Mouse (Mus musculus): Measurements from ENCODE around the gene Ly86. TPM values are rescaled to one million over a fixed set of nuclear protein-coding genes. Genes with fewer than 3 reads are reported as not detected.

Gene Ly86
- polyA plus RNA-seq, 1 experiment from 2014 or later = 6.8 TPM

DNA sequence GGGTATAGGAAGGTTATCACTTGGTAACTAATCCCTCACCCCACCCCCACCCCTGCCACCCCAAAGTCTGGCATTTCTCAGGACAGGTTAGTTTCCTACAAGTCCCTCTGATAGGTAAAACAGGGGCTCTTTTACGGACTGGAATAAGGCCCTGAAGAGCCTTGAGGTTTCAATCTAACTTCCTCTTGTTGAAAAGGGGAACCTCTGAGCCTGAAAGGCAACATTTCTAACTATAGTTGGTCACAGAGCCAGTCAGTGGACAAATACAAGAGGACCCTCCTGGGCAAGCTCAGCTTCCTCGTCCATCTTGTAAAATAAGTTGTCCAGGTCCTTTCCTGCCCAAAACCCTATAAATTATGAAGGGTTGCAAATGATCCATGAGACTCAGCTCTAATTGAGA is 11.5 kb downstream of the Ly86 start:
- no peak overlapping the region for H3K4me2 ChIP-seq (ENCODE audit: low read length)
- no peaks in the 10 kb centered on the region for H3K9me3 ChIP-seq (replicated peaks; ENCODE audit: low read length)
- H3K27me3 ChIP-seq (ENCODE audit: insufficient read depth, low read length) = no peaks in the 10 kb centered on the region
- H3K36me3 ChIP-seq (ENCODE audit: insufficient read depth, low read length) = no peaks in the 10 kb centered on the region
- H3K4me1 ChIP-seq (replicated peaks; ENCODE audit: insufficient read depth, low read length) = no peaks in the 10 kb centered on the region
- H3K27ac ChIP-seq = no peak overlapping the region
- ATAC-seq (replicated peaks; ENCODE audit: low FRiP score, low read depth) (no peak), DNase-seq (ENCODE audit: low spot score) (no peak)
- H3K9ac ChIP-seq (ENCODE audit: low read depth, low read length) = no peak overlapping the region
- H3K4me3 ChIP-seq (replicated peaks; ENCODE audit: low read depth, low read length) = no peak overlapping the region
- 69% methylated on average over 2 of the region's 2 CpGs for WGBS
- TF ChIP-seq CTCF (IDR thresholded peaks at IDR 0.05; ENCODE audit: low read depth) = no peak

GRCm38 (mm10) chr13:37358112-37358511 is 13.1 kb downstream of the Ly86 start:
- H3K4me3 ChIP-seq (replicated peaks; ENCODE audit: low read depth, low read length) = no peak overlapping the region
- no peak for DNase-seq (ENCODE audit: low spot score)

GRCm38 (mm10) chr13:37361249-37361648 is 16.2 kb downstream of the Ly86 start:
- Histone ChIP-seq H3K36me3 (ENCODE audit: insufficient read depth, low read length) (no peaks in the 10 kb centered on the region), H3K4me3 (replicated peaks; ENCODE audit: low read depth, low read length) (no peak overlapping the region), H3K9me3 (replicated peaks; ENCODE audit: low read length) (no peaks in the 10 kb centered on the region), H3K27me3 (ENCODE audit: insufficient read depth, low read length) (no peaks in the 10 kb centered on the region), H3K9ac (ENCODE audit: low read depth, low read length) (no peak overlapping the region), H3K4me1 (replicated peaks; ENCODE audit: insufficient read depth, low read length) (no peaks in the 10 kb centered on the region), H3K4me2 (ENCODE audit: low read length) (no peak overlapping the region), H3K27ac (no peak overlapping the region)
- TF ChIP-seq CTCF (IDR thresholded peaks at IDR 0.05; ENCODE audit: low read depth) = no peak
- ATAC-seq (replicated peaks; ENCODE audit: low FRiP score, low read depth) (no peak), DNase-seq (ENCODE audit: low spot score) (no peak)
- 66% methylated on average over 1 of the region's 1 CpGs for WGBS

More at GRCm38 (mm10) chr13:37358112-37358511, 13.1 kb downstream of the Ly86 start:
- H3K27ac ChIP-seq = no peak overlapping the region
- WGBS = 83% methylated on average over 2 of the region's 2 CpGs
- no peak overlapping the region for H3K9ac ChIP-seq (ENCODE audit: low read depth, low read length)
- H3K27me3 ChIP-seq (ENCODE audit: insufficient read depth, low read length) = no peaks in the 10 kb centered on the region
- H3K4me1 ChIP-seq (replicated peaks; ENCODE audit: insufficient read depth, low read length) = no peaks in the 10 kb centered on the region
- no peaks in the 10 kb centered on the region for H3K36me3 ChIP-seq (ENCODE audit: insufficient read depth, low read length)
- no peak for TF ChIP-seq CTCF (IDR thresholded peaks at IDR 0.05; ENCODE audit: low read depth)
- H3K4me2 ChIP-seq (ENCODE audit: low read length) = no peak overlapping the region
- no peaks in the 10 kb centered on the region for H3K9me3 ChIP-seq (replicated peaks; ENCODE audit: low read length)
- ATAC-seq (replicated peaks; ENCODE audit: low FRiP score, low read depth) = no peak

- Histone ChIP-seq H3K4me3 (replicated peaks; ENCODE audit: low read depth, low read length) (no peak overlapping the region), H3K27ac (no peak overlapping the region), H3K36me3 (ENCODE audit: insufficient read depth, low read length) (no peaks in the 10 kb centered on the region), H3K27me3 (ENCODE audit: insufficient read depth, low read length) (no peaks in the 10 kb centered on the region), H3K9me3 (replicated peaks; ENCODE audit: low read length) (no peaks in the 10 kb centered on the region), H3K4me1 (replicated peaks; ENCODE audit: insufficient read depth, low read length) (no peaks in the 10 kb centered on the region), H3K9ac (ENCODE audit: low read depth, low read length) (no peak overlapping the region), H3K4me2 (ENCODE audit: low read length) (no peak overlapping the region)
- no peak for TF ChIP-seq CTCF (IDR thresholded peaks at IDR 0.05; ENCODE audit: low read depth)
- WGBS = 45% methylated on average over 5 of the region's 5 CpGs
- no peak for DNase-seq (ENCODE audit: low spot score)
- no peak for ATAC-seq (replicated peaks; ENCODE audit: low FRiP score, low read depth)
These were observed 19.3 kb downstream of the Ly86 start for GRCm38 (mm10) chr13:37364351-37364750.

DNA sequence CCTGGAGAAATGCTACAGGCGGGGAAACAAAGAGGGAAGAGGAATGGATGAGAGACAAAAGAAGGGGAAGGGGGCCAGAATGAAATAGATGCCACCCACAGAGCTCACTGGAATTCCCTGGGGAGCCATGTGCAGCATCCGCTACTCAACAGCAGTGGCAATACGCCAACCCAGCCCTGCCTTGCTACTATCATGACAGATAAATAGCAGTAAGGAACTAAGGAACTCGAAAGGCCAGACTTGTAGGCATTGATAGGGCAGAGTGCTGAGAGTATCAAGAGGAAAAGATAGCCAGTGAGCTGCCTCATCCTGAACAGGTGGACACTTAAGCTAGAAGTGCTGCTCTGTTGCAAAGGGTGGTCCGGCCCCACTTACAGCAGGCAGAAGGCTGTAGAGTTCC is 31.4 kb downstream of the Ly86 start:
- no peak for ATAC-seq (replicated peaks; ENCODE audit: low FRiP score, low read depth)
- no peaks in the 10 kb centered on the region for H3K27me3 ChIP-seq (ENCODE audit: insufficient read depth, low read length)

GRCm38 (mm10) chr13:37388222-37389202 is 43.5 kb downstream of the Ly86 start:
- DNase-seq (ENCODE audit: low spot score) (no peak), ATAC-seq (replicated peaks; ENCODE audit: low FRiP score, low read depth) (no peak)
- Histone ChIP-seq H3K9ac (ENCODE audit: low read depth, low read length) (no peak overlapping the region), H3K4me2 (ENCODE audit: low read length) (no peak overlapping the region), H3K27me3 (ENCODE audit: insufficient read depth, low read length) (no peaks in the 10 kb centered on the region), H3K9me3 (replicated peaks; ENCODE audit: low read length) (no peaks in the 10 kb centered on the region), H3K4me3 (replicated peaks; ENCODE audit: low read depth, low read length) (no peak overlapping the region), H3K27ac (no peak overlapping the region), H3K36me3 (ENCODE audit: insufficient read depth, low read length) (no peaks in the 10 kb centered on the region), H3K4me1 (replicated peaks; ENCODE audit: insufficient read depth, low read length) (no peaks in the 10 kb centered on the region)
- TF ChIP-seq CTCF (IDR thresholded peaks at IDR 0.05; ENCODE audit: low read depth) = no peak
- 57% methylated on average over 9 of the region's 9 CpGs for WGBS

More for the DNA sequence above, 31.4 kb downstream of the Ly86 start:
- Histone ChIP-seq H3K9ac (ENCODE audit: low read depth, low read length) (no peak overlapping the region), H3K27ac (no peak overlapping the region), H3K4me2 (ENCODE audit: low read length) (no peak overlapping the region), H3K9me3 (replicated peaks; ENCODE audit: low read length) (no peaks in the 10 kb centered on the region), H3K4me3 (replicated peaks; ENCODE audit: low read depth, low read length) (no peak overlapping the region), H3K36me3 (ENCODE audit: insufficient read depth, low read length) (no peaks in the 10 kb centered on the region), H3K4me1 (replicated peaks; ENCODE audit: insufficient read depth, low read length) (no peaks in the 10 kb centered on the region)
- TF ChIP-seq CTCF (IDR thresholded peaks at IDR 0.05; ENCODE audit: low read depth) = no peak
- WGBS = 68% methylated on average over 5 of the region's 5 CpGs
- no peak for DNase-seq (ENCODE audit: low spot score)
